ENCODE assay signal across 17 mouse cellular contexts in the genomic region with DNA sequence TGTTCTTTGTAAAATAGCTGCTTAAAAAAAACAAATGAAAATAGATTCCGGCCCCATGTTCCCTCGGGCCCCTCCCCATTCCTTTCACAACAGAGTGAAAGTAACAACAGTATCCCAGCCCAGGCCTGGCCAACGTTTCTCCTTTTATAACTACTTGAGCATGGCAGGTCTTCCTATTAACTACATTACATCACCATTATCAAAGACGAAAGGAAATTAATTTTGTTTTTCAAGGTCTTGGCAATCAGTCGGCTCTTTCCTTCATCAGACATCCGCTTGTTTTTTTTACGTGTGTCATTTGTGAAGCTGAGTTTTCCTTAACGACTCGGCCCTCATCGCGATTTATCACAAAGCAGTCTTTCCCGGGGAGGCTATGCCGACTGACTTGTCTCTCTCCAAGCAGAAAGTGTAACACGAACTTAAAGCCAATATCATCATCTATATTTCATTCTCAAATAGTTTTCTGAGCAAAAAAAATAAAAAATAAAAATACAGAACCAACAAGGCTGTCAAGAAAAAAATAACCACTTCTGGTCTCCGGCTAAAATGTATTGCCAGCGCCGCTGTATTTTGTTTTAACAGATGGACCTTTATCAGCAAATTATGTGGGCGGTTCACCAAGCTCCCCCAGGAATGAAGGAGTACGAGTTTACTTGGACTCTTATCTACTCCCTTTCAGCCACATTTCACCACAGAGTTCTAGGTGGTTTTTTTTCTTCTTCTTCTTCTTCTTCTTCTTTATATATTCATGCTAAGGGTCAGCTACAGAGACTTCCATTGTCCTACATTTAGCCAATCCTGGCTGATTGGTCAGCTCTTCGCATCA.
DNase-seq lines count a peak whose midpoint lies in the region; TF ChIP-seq lines count a peak whose summit lies in the region.
"Had no signal": no experiment of that assay in that cellular context is flagged by ENCODE, and none has a peak within 500 bp of the region (broad histone marks: within the 10 kb centered on the region; RNA-seq: fewer than 3 reads in every experiment).

No protein-coding gene starts in this region.

- H3K27me3 ChIP-seq in thymus, adult 2 months (ENCODE audit: control insufficient read depth, insufficient read depth, low read length), result no peaks in the 10 kb centered on the region
- H3K27me3 ChIP-seq: embryonic facial prominence, embryonic 12.5 days; hindbrain, embryonic 15.5 days; liver, embryonic 15.5 days; midbrain, embryonic 13.5 days; stomach, embryonic 15.5 days had no signal

- TF ChIP-seq POLR2A in thymus, adult 2 months (IDR thresholded peaks at IDR 0.05; ENCODE audit: control insufficient read depth, extremely low read depth, insufficient read depth, low read length, poor library complexity), result no peak

- DNase-seq in gastrocnemius, adult 2 months, result peak; percentile 31
- no peak for DNase-seq in gastrocnemius, postnatal 36 days
- DNase-seq in layer of hippocampus, adult 2 months (ENCODE audit: low spot score in 2 of 2), result no peak
- no peak for DNase-seq in layer of hippocampus, adult 8-10 months (ENCODE audit: low spot score in 2 of 2)
- DNase-seq in adrenal gland, postnatal 36 days, result peak; percentile 4 to 6
- peak; percentile 9 to 10 for DNase-seq in heart, postnatal 14 days
- DNase-seq in thymus, adult 2 months, result no peak
- DNase-seq: cerebellum, postnatal 25 days; kidney, adult 2 months had no signal

- peak overlapping the region; percentile 28 for H3K4me3 ChIP-seq in gastrocnemius, adult 2 months
- H3K4me3 ChIP-seq in layer of hippocampus, adult 2 months, result peak overlapping the region; percentile 17; the same call in 1 of the 2 replicates
- H3K4me3 ChIP-seq in thymus, adult 2 months (ENCODE audit: control insufficient read depth, insufficient read depth, low read length), result no peak overlapping the region
- H3K4me3 ChIP-seq: embryonic facial prominence, embryonic 12.5 days; forebrain, embryonic 10.5 days; hindbrain, embryonic 15.5 days; liver, embryonic 15.5 days; midbrain, embryonic 13.5 days; stomach, embryonic 15.5 days had no signal

- peak overlapping the region; percentile 57; the same call in 1 of the 2 replicates for H3K27ac ChIP-seq in gastrocnemius, adult 2 months
- no peak overlapping the region for H3K27ac ChIP-seq in layer of hippocampus, adult 2 months
- H3K27ac ChIP-seq in thymus, adult 2 months (ENCODE audit: control insufficient read depth, insufficient read depth, low read length), result no peak overlapping the region
- H3K27ac ChIP-seq: embryonic facial prominence, embryonic 12.5 days; forebrain, embryonic 10.5 days; hindbrain, embryonic 15.5 days; liver, embryonic 15.5 days; macrophage; midbrain, embryonic 13.5 days; stomach, embryonic 15.5 days had no signal

- no peaks in the 10 kb centered on the region for H3K4me1 ChIP-seq in thymus, adult 2 months (replicated peaks; ENCODE audit: control insufficient read depth, insufficient read depth, low read length)
- H3K4me1 ChIP-seq: embryonic facial prominence, embryonic 12.5 days; forebrain, embryonic 10.5 days; hindbrain, embryonic 15.5 days; midbrain, embryonic 13.5 days; stomach, embryonic 15.5 days had no signal

- TF ChIP-seq CTCF in gastrocnemius, adult 2 months (IDR thresholded peaks at IDR 0.05), result no peak
- no peak for TF ChIP-seq CTCF in layer of hippocampus, adult 2 months (conservative IDR thresholded peaks at IDR 0.05)
- TF ChIP-seq CTCF in thymus, adult 2 months (IDR thresholded peaks at IDR 0.05; ENCODE audit: borderline replicate concordance, control insufficient read depth, extremely low read depth, insufficient read depth, low read length, poor library complexity), result no peak

- intact Hi-C loops in gastrocnemius, adult 2 months (cut with DNase I), result no loop called here
- intact Hi-C loops in gastrocnemius, postnatal 36 days (cut with DNase I), result no loop called here
- intact Hi-C loops in heart, postnatal 14 days (cut with DNase I), result no loop called here

- no peaks in the 10 kb centered on the region for H3K36me3 ChIP-seq in thymus, adult 2 months (ENCODE audit: control insufficient read depth, insufficient read depth, low read length)
- H3K36me3 ChIP-seq: embryonic facial prominence, embryonic 12.5 days; forebrain, embryonic 10.5 days; G1E; hindbrain, embryonic 15.5 days; liver, embryonic 15.5 days; midbrain, embryonic 13.5 days; stomach, embryonic 15.5 days had no signal

- 93% methylated on average over 20 of the region's 20 CpGs for WGBS in thymus, adult 2 months

Comparison
In these comparisons a context has a peak if more than half of its experiments do, and no peak if none do; other contexts are left out.
1. DNase-seq: peak in gastrocnemius, adult 2 months (single experiment), adrenal gland, postnatal 36 days (2 of 2) and heart, postnatal 14 days (2 of 2); none in gastrocnemius, postnatal 36 days (0 of 2), layer of hippocampus, adult 2 months (0 of 2), layer of hippocampus, adult 8-10 months (0 of 2) and thymus, adult 2 months (single experiment).